Comparison of ENCODE assay signal across 14 mouse cellular contexts in genomic region chr14:16552293-16552692, GRCm38 (mm10).
A peak's percentile ranks its signal among the peaks of the same experiment; 100 is the strongest.
DNase-seq lines count a peak whose midpoint lies in the region; ATAC-seq lines count a peak whose summit lies in the region.
"Had no signal": no experiment of that assay in that cellular context is flagged by ENCODE, and none has a peak within 500 bp of the region (broad histone marks: within the 10 kb centered on the region; RNA-seq: fewer than 3 reads in every experiment).

No protein-coding gene starts in this region.

- DNase-seq in urinary bladder, adult 18-20 months (ENCODE audit: low spot score in 2 of 2): no peak
- no peak for DNase-seq in kidney, postnatal 36 days
- no peak for DNase-seq in heart, adult 9 months (ENCODE audit: low spot score in 2 of 2)
- DNase-seq: adrenal gland, adult 8-10 months; adrenal gland, postnatal 14 days; cerebellum, adult 11-12 months; cerebellum, adult 2 months; cerebellum, adult 9-10 months; cerebellum, postnatal 25 days; embryo, embryonic 11 days had no signal

- peak; percentile 27; the same call in 1 of the 2 replicates for ATAC-seq in common myeloid progenitor, adult 5-6 weeks (replicated peaks; ENCODE audit: low read depth, poor library complexity, severe bottlenecking)
- 0 out of 2 replicates have a peak, but pooled peaks have one; percentile 30 for ATAC-seq in megakaryocyte, adult 5-6 weeks (ENCODE audit: poor library complexity, severe bottlenecking)
- ATAC-seq: activated CD4-positive, CD25-positive, alpha-beta regulatory T cell, adult 4 months; Patski had no signal
